Mouse (Mus musculus) lung, postnatal 25 days (tissue): Measurements from ENCODE around the gene Hrc.

Experiments
- DNase-seq: peaks from one replicate; pipeline ENCODE4 v3.0.0; 2022; ENCODE audit warnings: low spot score

The Hrc gene

GRCm38 (mm10) chr7:45366652-45367019, 31.5 kb downstream of the Hrc start, which contains the start of gene Ppfia3:
Gene Ppfia3, minus strand, starts transcription at chr7:45367019.
- DNase-seq = no peak

- DNase-seq = peak; percentile 96
These were observed 32.2 kb downstream of the Hrc start for GRCm38 (mm10) chr7:45367020-45367880.

GRCm38 (mm10) chr7:45368178-45368577, 33.1 kb downstream of the Hrc start:
- DNase-seq = no peak

- no peak for DNase-seq
These were observed 34.1 kb downstream of the Hrc start for GRCm38 (mm10) chr7:45369022-45369745.

- DNase-seq = no peak
These were observed 34.9 kb downstream of the Hrc start for GRCm38 (mm10) chr7:45369836-45370474.

- DNase-seq = peak; percentile 90
These were observed 35.6 kb downstream of the Hrc start, which contains the start of gene Lin7b for GRCm38 (mm10) chr7:45370475-45371311. Gene Lin7b, minus strand, starts transcription at chr7:45370583.

- DNase-seq = no peak
These were observed 37.3 kb downstream of the Hrc start for GRCm38 (mm10) chr7:45372371-45372770.

- DNase-seq = no peak
These were observed 39.5 kb downstream of the Hrc start for GRCm38 (mm10) chr7:45374620-45375019.

GRCm38 (mm10) chr7:45376057-45376456, 41.0 kb downstream of the Hrc start:
- DNase-seq = no peak

GRCm38 (mm10) chr7:45386077-45386476, 51.0 kb downstream of the Hrc start:
- no peak for DNase-seq
